Mouse (Mus musculus) thymus, adult 2 months (tissue): ENCODE measurements around the gene Shroom3. TPM values are rescaled to one million over a fixed set of nuclear protein-coding genes. Genes with fewer than 3 reads are reported as not detected.

Source experiments
- DNase-seq: peaks from one replicate; pipeline ENCODE4 v3.0.0; 2021
- H3K27ac ChIP-seq: fragments of 200-500 bp; 2 replicates; pipeline ENCODE4 v1.5.1; 2012; ENCODE audit warnings: low read length, control low read depth; ENCODE audit not compliant: control insufficient read depth, insufficient read depth
- H3K27me3 ChIP-seq: fragments of 200-500 bp; 2 replicates; pipeline ENCODE4 v1.6.1; 2012; ENCODE audit warnings: mild to moderate bottlenecking, low read length, moderate library complexity, mixed read lengths; ENCODE audit not compliant: control insufficient read depth, insufficient read depth
- H3K36me3 ChIP-seq: fragments of 200-500 bp; 2 replicates; pipeline ENCODE4 v1.6.1; 2012; ENCODE audit warnings: mild to moderate bottlenecking, low read length, moderate library complexity; ENCODE audit not compliant: control insufficient read depth, insufficient read depth
- H3K4me1 ChIP-seq: fragments of 200-500 bp; replicated peaks from 2 replicates; pipeline ENCODE4 v1.6.1; 2012; ENCODE audit warnings: low read length; ENCODE audit not compliant: control insufficient read depth, insufficient read depth
- H3K4me3 ChIP-seq: fragments of 200-500 bp; 2 replicates; pipeline ENCODE4 v1.5.1; 2012; ENCODE audit warnings: mild to moderate bottlenecking, low read length, control low read depth, moderate library complexity; ENCODE audit not compliant: control insufficient read depth, insufficient read depth
- CTCF ChIP-seq: fragments of 200-500 bp; IDR thresholded peaks from 2 replicates; pipeline ENCODE4 v1.5.1; 2012; ENCODE audit warnings: mild to moderate bottlenecking, control low read depth, low read length, moderate library complexity, borderline replicate concordance; ENCODE audit not compliant: control insufficient read depth, poor library complexity, insufficient read depth; ENCODE audit errors: extremely low read depth
- POLR2A ChIP-seq: fragments of 200-500 bp; IDR thresholded peaks from 2 replicates; pipeline ENCODE4 v1.6.1; 2012; ENCODE audit warnings: mild to moderate bottlenecking, low read length, control low read depth, moderate library complexity; ENCODE audit not compliant: control insufficient read depth, poor library complexity, insufficient read depth; ENCODE audit errors: extremely low read depth
- WGBS: fragments of 180-500 bp; shearing (Covaris S2); methylation state at CpG from one replicate; pipeline ENCODE4 v1.1.7; 2018; 5-methylcytosine and 5-hydroxymethylcytosine counted together
- polyA plus RNA-seq: library from polyadenylated mRNA; depleted of rRNA; stranded (reverse); fragments of >200 nt; gene quantifications from 2 replicates; pipeline ENCODE4 v1.2.3, GENCODE M21; 2012

The Shroom3 gene
- polyA plus RNA-seq, 1 experiment, result 4.0 TPM

GRCm38 (mm10) chr5:92939246-92939995 is 256.2 kb downstream of the Shroom3 start:
- Histone ChIP-seq H3K27ac (no peak overlapping the region), H3K4me3 (no peak overlapping the region), H3K27me3 (no peaks in the 10 kb centered on the region), H3K4me1 (no peaks in the 10 kb centered on the region), H3K36me3 (no peaks in the 10 kb centered on the region)
- DNase-seq, result no peak
- WGBS, result 91% methylated on average over 15 of the region's 15 CpGs
- TF ChIP-seq CTCF (no peak), POLR2A (no peak)

GRCm38 (mm10) chr5:92942166-92942565 is 258.9 kb downstream of the Shroom3 start:
- H3K27me3 ChIP-seq, result no peaks in the 10 kb centered on the region
- H3K36me3 ChIP-seq, result no peaks in the 10 kb centered on the region
- no peak overlapping the region for H3K4me3 ChIP-seq
- no peak overlapping the region for H3K27ac ChIP-seq
- no peak for DNase-seq
- WGBS, result 97% methylated on average over 57 of the region's 57 CpGs
- no peaks in the 10 kb centered on the region for H3K4me1 ChIP-seq
- TF ChIP-seq POLR2A (no peak), CTCF (no peak)

GRCm38 (mm10) chr5:92942577-92942976 is 259.3 kb downstream of the Shroom3 start:
- no peaks in the 10 kb centered on the region for H3K4me1 ChIP-seq
- no peak overlapping the region for H3K4me3 ChIP-seq
- TF ChIP-seq CTCF (no peak), POLR2A (no peak)
- no peaks in the 10 kb centered on the region for H3K27me3 ChIP-seq
- H3K27ac ChIP-seq, result no peak overlapping the region
- H3K36me3 ChIP-seq, result no peaks in the 10 kb centered on the region
- DNase-seq, result no peak
- WGBS, result 99% methylated on average over 47 of the region's 47 CpGs

- TF ChIP-seq POLR2A, result no peak
- TF ChIP-seq CTCF, result no peak
- Histone ChIP-seq H3K4me1 (no peaks in the 10 kb centered on the region), H3K36me3 (no peaks in the 10 kb centered on the region), H3K4me3 (no peak overlapping the region), H3K27ac (no peak overlapping the region), H3K27me3 (no peaks in the 10 kb centered on the region)
- 87% methylated on average over 5 of the region's 5 CpGs for WGBS
- no peak for DNase-seq
Measured at GRCm38 (mm10) chr5:92944867-92945266, 261.6 kb downstream of the Shroom3 start.

- Histone ChIP-seq H3K36me3 (no peaks in the 10 kb centered on the region), H3K4me1 (no peaks in the 10 kb centered on the region), H3K27me3 (no peaks in the 10 kb centered on the region), H3K27ac (no peak overlapping the region), H3K4me3 (no peak overlapping the region)
- no peak for TF ChIP-seq CTCF
- no peak for TF ChIP-seq POLR2A
- no peak for DNase-seq
- 91% methylated on average over 14 of the region's 14 CpGs for WGBS
Measured at GRCm38 (mm10) chr5:92948972-92949745, 265.9 kb downstream of the Shroom3 start.

GRCm38 (mm10) chr5:92950583-92950982 is 267.3 kb downstream of the Shroom3 start:
- no peaks in the 10 kb centered on the region for H3K27me3 ChIP-seq
- DNase-seq, result no peak
- H3K36me3 ChIP-seq, result no peaks in the 10 kb centered on the region
- H3K27ac ChIP-seq, result no peak overlapping the region
- no peak for TF ChIP-seq CTCF
- no peak for TF ChIP-seq POLR2A
- WGBS, result 94% methylated on average over 14 of the region's 14 CpGs
- no peak overlapping the region for H3K4me3 ChIP-seq
- H3K4me1 ChIP-seq, result no peaks in the 10 kb centered on the region

- TF ChIP-seq POLR2A, result no peak
- TF ChIP-seq CTCF, result no peak
- Histone ChIP-seq H3K36me3 (no peaks in the 10 kb centered on the region), H3K27me3 (no peaks in the 10 kb centered on the region), H3K4me1 (no peaks in the 10 kb centered on the region), H3K27ac (no peak overlapping the region), H3K4me3 (no peak overlapping the region)
- 95% methylated on average over 14 of the region's 14 CpGs for WGBS
- no peak for DNase-seq
Measured at GRCm38 (mm10) chr5:92951079-92951478, 267.8 kb downstream of the Shroom3 start.
